Mouse (Mus musculus): ENCODE data around the gene Golt1b.
"Not testable (repeated sequence)": the region's sequence is repeated elsewhere in the genome, so short reads cannot be mapped to it uniquely, and the experiment has no call there.

Gene Golt1b

GRCm38 (mm10) chr6:142387011-142387754 lies at the start of gene Golt1b, which contains the start of gene Recql:
TSS of gene Golt1b (plus strand) at chr6:142387221.
TSS of gene Recql (minus strand) at chr6:142387087.
- peak; percentile 99 for DNase-seq (ENCODE audit: low read depth, low spot score)

- DNase-seq (ENCODE audit: low read depth, low spot score), result no peak
Observed at GRCm38 (mm10) chr6:142338961-142339360, 48.1 kb upstream of the Golt1b start.

GRCm38 (mm10) chr6:142339576-142339975 lies 47.4 kb upstream of the Golt1b start:
- DNase-seq (ENCODE audit: low read depth, low spot score), result no peak

GRCm38 (mm10) chr6:142343561-142343960 lies 43.5 kb upstream of the Golt1b start:
- peak; percentile 73 for DNase-seq (ENCODE audit: low read depth, low spot score)

GRCm38 (mm10) chr6:142345440-142346038 lies 41.5 kb upstream of the Golt1b start, which contains the start of gene Pyroxd1:
TSS of gene Pyroxd1 (plus strand) at chr6:142345654.
- DNase-seq (ENCODE audit: low read depth, low spot score), result peak; percentile 92

- peak; percentile 21 for DNase-seq (ENCODE audit: low read depth, low spot score)
Observed at GRCm38 (mm10) chr6:142346181-142347110, 40.6 kb upstream of the Golt1b start.

- no peak for DNase-seq (ENCODE audit: low read depth, low spot score)
Observed at GRCm38 (mm10) chr6:142347431-142348385, 39.3 kb upstream of the Golt1b start.

GRCm38 (mm10) chr6:142352099-142352498 lies 34.9 kb upstream of the Golt1b start:
- not testable (repeated sequence) for DNase-seq (ENCODE audit: low read depth, low spot score)

- DNase-seq (ENCODE audit: low read depth, low spot score), result no peak
Observed at GRCm38 (mm10) chr6:142357106-142357505, 29.9 kb upstream of the Golt1b start.

- DNase-seq (ENCODE audit: low read depth, low spot score), result no peak
Observed at GRCm38 (mm10) chr6:142362036-142362435, 25.0 kb upstream of the Golt1b start.

GRCm38 (mm10) chr6:142363019-142363576 lies 23.9 kb upstream of the Golt1b start:
- DNase-seq (ENCODE audit: low read depth, low spot score), result no peak

GRCm38 (mm10) chr6:142365742-142366472 lies 21.1 kb upstream of the Golt1b start:
- DNase-seq (ENCODE audit: low read depth, low spot score), result no peak

- no peak for DNase-seq (ENCODE audit: low read depth, low spot score)
Observed at GRCm38 (mm10) chr6:142366473-142367018, 20.5 kb upstream of the Golt1b start.

- DNase-seq (ENCODE audit: low read depth, low spot score), result no peak
Observed at GRCm38 (mm10) chr6:142367565-142367964, 19.5 kb upstream of the Golt1b start.

- DNase-seq (ENCODE audit: low read depth, low spot score), result no peak
Observed at GRCm38 (mm10) chr6:142369568-142369967, 17.5 kb upstream of the Golt1b start.

- DNase-seq (ENCODE audit: low read depth, low spot score), result no peak
Observed at GRCm38 (mm10) chr6:142377081-142377480, 9.9 kb upstream of the Golt1b start.

- no peak for DNase-seq (ENCODE audit: low read depth, low spot score)
Observed at GRCm38 (mm10) chr6:142378576-142379330, 8.3 kb upstream of the Golt1b start.

GRCm38 (mm10) chr6:142379961-142380360 lies 7.1 kb upstream of the Golt1b start:
- no peak for DNase-seq (ENCODE audit: low read depth, low spot score)

GRCm38 (mm10) chr6:142381615-142382014 lies 5.4 kb upstream of the Golt1b start:
- DNase-seq (ENCODE audit: low read depth, low spot score), result no peak
